Mouse (Mus musculus) liver, adult 2 months (tissue): ENCODE measurements around the gene Zbtb7b.

ENCODE experiments used
- CTCF ChIP-seq: fragments of 200-500 bp; IDR thresholded peaks from 2 replicates; pipeline ENCODE4 v1.5.1; 2011; ENCODE audit warnings: low read depth, low read length, control low read depth
- POLR2A ChIP-seq: fragments of 200-500 bp; IDR thresholded peaks from 2 replicates; pipeline ENCODE4 v1.6.1; 2011; ENCODE audit warnings: low read length, control low read depth; ENCODE audit not compliant: insufficient read depth; ENCODE audit errors: extremely low read depth

DNA sequence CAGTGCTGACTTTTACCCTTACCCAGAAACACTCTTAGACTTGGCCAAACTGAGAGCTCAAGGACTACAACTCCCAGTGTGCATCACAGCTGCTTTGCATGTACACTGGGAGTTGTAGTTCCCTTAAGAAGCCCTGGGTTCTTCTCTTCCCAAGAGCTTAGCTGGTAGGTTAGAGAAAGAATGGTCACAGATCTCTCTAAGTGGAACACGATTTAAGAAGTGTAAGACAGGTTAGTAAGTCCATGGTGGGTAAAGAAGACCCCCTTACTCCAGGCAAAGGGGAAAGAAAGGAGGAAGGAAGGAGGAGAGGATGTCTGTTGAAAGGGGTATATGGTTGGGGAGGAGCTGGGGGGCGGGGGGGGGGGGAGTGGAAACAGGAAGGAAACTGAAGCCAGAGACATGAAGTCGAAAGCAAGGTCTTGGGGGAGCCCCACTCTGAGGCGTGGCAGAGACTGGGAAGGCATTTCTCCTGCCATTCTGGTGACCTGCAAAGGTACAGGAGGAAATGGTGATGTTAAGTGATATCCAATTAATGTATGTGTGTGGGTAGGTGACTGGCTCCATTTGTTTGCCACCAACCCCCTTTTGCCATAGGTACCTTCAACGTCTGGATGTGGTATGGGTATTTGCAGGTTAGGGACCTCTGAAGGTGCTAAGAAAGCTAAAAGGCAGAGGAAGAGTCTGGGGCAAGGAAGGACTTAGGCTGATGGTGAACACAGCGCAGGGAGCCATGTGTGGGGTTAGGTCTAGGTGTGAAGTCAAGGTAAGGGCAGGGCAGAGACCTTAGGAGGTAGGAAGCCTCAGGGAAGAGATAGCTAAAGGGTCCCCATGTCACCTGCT lies 5.5 kb downstream of the Zbtb7b start:
- no peak for TF ChIP-seq CTCF
- no peak for TF ChIP-seq POLR2A
